Mouse (Mus musculus) gastrocnemius, postnatal 14 days (tissue): ENCODE measurements around the gene Grk3. TPM values are rescaled to one million over a fixed set of nuclear protein-coding genes. Genes with fewer than 3 reads are reported as not detected.

Source experiments
- DNase-seq: peaks from one replicate; pipeline ENCODE4 v3.0.0; 2021; ENCODE audit warnings: mixed read lengths
- intact Hi-C: fragments of 180-260 bp; cut with DNase I; formaldehyde crosslinking; loops from one replicate; pipeline ENCODE4 v1.15.1; 2025; ENCODE audit warnings: low total_unique reads
- total RNA-seq, 2 experiments: library from RNA; stranded (reverse); gene quantifications; 2 replicates each; pipeline ENCODE4 v1.2.3; 2021

Gene Grk3
- total RNA-seq, 2 experiments from 2014 or later: 3.7 to 4.1 TPM

DNA sequence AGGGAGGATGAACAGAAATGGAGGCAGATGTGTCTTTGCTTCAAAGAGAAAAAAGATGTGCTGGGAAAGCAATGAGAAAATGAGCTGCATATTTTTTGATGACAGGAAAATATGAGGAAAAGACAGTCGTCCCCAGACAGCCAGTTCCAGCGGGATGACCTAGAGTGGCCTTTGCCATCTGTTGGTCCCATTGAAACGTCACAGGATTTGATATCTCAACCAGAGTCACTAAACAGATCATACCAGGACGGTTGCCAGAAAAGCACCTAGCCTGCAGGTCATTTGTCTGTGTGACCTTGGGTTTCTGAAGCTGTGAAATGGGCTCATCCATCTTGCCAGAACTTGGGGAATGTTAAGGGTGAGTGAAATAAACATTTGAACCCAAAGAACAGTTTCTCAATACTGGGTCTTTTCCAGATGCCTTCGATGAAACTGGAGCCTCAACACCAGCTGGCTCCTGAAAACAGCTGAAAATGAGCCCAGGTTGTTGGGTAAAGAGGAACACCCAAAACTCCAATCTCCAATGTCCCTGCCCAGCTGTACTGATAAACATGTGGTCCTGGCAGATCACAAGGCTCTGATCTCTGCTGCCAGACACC, 122.0 kb downstream of the Grk3 start:
- no peak for DNase-seq
- intact Hi-C loops: no loop called here

- DNase-seq: no peak
- intact Hi-C loops: no loop called here
These were observed 123.2 kb downstream of the Grk3 start for GRCm38 (mm10) chr5:112892411-112892810.

DNA sequence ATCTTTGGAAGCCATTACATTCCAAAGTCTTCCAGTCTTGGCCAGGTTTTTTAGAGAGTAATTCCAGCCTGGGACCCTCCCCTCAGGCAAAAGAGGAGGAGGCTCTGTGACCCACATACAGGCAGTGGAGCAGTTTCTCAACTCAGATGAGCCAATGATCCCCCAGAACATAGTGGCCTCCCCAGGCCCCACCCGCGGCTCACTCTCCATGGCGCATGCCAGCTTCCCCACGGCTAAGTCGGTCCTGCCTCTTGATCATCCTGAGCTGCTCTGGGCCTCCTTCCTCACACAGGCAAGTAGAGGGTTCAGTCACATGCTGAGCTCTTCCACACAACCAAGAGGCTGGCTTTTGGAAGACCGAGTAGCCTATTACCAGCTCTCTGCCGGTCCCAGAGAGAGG, 126.9 kb downstream of the Grk3 start:
- no peak for DNase-seq
- intact Hi-C loops: no loop called here

- peak; percentile 87 for DNase-seq
- intact Hi-C loops: no loop called here
These were observed 128.7 kb downstream of the Grk3 start for GRCm38 (mm10) chr5:112886687-112887491.

GRCm38 (mm10) chr5:112877391-112878115, 138.0 kb downstream of the Grk3 start:
- no peak for DNase-seq
- intact Hi-C loops: no loop called here

- intact Hi-C loops: no loop called here
- peak; percentile 24 for DNase-seq
These were observed 138.7 kb downstream of the Grk3 start for GRCm38 (mm10) chr5:112876846-112877390.

DNA sequence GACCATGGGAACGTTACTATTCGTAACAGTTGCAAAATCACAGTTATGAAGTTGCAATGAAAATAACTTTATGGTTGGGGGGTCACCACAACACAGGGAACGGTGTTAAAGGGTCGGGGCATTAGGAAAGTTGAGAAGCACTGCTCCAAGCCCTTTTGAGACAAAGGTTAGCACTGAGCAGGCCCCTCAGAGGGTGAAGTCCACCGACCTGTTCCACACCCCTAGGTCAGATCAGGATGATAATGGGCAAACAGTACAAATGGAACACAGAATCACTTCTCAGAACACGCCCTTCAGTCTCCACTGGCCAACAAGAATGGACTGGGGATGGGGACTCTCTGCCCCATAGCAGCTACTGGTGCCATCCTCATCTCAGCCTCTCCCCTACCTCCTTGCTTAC, 142.6 kb downstream of the Grk3 start:
- intact Hi-C loops: loop anchor here (2.0 kb wide), 1 partner anchor 180 kb away; no protein-coding TSS in a partner anchor
- DNase-seq: no peak

GRCm38 (mm10) chr5:112870729-112871128, 144.9 kb downstream of the Grk3 start:
- intact Hi-C loops: no loop called here
- DNase-seq: peak; percentile 70

GRCm38 (mm10) chr5:112868620-112869019, 147.0 kb downstream of the Grk3 start:
- intact Hi-C loops: no loop called here
- DNase-seq: no peak

- intact Hi-C loops: no loop called here
- DNase-seq: peak; percentile 45
These were observed 150.7 kb downstream of the Grk3 start for GRCm38 (mm10) chr5:112864719-112865367.

Other genes starting within 250 kb of the Grk3 start
- 100 to 1,000 TPM; 409 to 424 TPM for gene Myo18b, start 119.4 kb downstream of the Grk3 start, total RNA-seq
- not detected for gene Crybb2, start 54.3 kb upstream of the Grk3 start, total RNA-seq
- 1 to 10 TPM in 1 of 2 experiments, under 1 TPM in 1; 0.94 to 2.0 TPM for gene Crybb3, start 65.8 kb upstream of the Grk3 start, total RNA-seq
- 10 to 100 TPM; 29.2 to 35.1 TPM for gene 2900026A02Rik, start 205.4 kb upstream of the Grk3 start, total RNA-seq
- gene Tmem211, start 211.1 kb upstream of the Grk3 start, total RNA-seq: not detected